Mouse (Mus musculus): ENCODE results near the gene Olfr70. TPM values are rescaled to one million over a fixed set of nuclear protein-coding genes. Genes with fewer than 3 reads are reported as not detected.
A peak's percentile ranks its signal among the peaks of the same experiment; 100 is the strongest.

The Olfr70 gene
- polyA plus RNA-seq, 2 experiments, result not detected

- 12% methylated on average over 2 of the region's 2 CpGs for WGBS
- no peak for TF ChIP-seq POLR2A (IDR thresholded peaks at IDR 0.05; ENCODE audit: borderline replicate concordance, extremely low read depth, insufficient read depth, insufficient read length)
- Histone ChIP-seq H3K27me3 (ENCODE audit: control insufficient read depth, insufficient read depth, low read length) (no peaks in the 10 kb centered on the region), H3K9ac (ENCODE audit: low read depth, low read length, severe bottlenecking) (no peak overlapping the region), H3K4me1 (ENCODE audit: control insufficient read depth, insufficient read depth, low read length) (peaks cover 18% of the 10 kb centered on the region), H3K9me3 (ENCODE audit: control insufficient read depth, low read length) (no peaks in the 10 kb centered on the region), H3K36me3 (ENCODE audit: control insufficient read depth, insufficient read depth, low read length) (peaks cover 18% of the 10 kb centered on the region), H3K4me2 (replicated peaks; ENCODE audit: low read depth, low read length, severe bottlenecking) (no peak overlapping the region), H3K27ac (replicated peaks; ENCODE audit: low read depth, low read length) (no peak overlapping the region), H3K4me3 (replicated peaks; ENCODE audit: low read length) (no peak overlapping the region)
- ATAC-seq (ENCODE audit: low FRiP score, low read depth) (no peak), DNase-seq (ENCODE audit: low spot score) (peak; percentile 95)
These were observed 28.5 kb downstream of the Olfr70 start for GRCm38 (mm10) chr4:43672070-43672469.

DNA sequence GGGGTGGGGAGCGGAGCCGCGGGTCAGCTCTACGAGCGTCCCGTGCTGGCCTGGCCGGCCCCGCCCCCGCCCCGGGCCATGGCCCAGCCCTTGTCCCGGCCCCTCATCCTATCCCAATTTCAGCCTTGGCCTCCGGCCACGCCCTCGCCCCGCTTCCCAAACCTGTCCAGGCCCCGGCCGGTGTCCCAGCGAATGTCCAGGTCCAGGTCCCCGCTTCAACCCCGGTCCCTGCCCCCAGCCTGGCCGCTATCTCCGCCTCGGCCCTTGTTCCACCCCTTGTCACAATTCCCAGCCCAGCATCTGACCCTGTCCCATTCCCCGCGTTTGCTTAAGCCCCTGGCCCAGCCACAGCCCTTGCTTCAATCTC lies 31.2 kb downstream of the Olfr70 start:
- peaks cover 6% of the 10 kb centered on the region for H3K36me3 ChIP-seq (ENCODE audit: control insufficient read depth, insufficient read depth, low read length)
- peak overlapping the region; percentile 91 for H3K9ac ChIP-seq (ENCODE audit: low read depth, low read length, severe bottlenecking)
- peak overlapping the region; percentile 58 for H3K27ac ChIP-seq (replicated peaks; ENCODE audit: low read depth, low read length)
- H3K4me1 ChIP-seq (ENCODE audit: control insufficient read depth, insufficient read depth, low read length), result peaks cover 18% of the 10 kb centered on the region
- under 1% methylated on average over 23 of the region's 25 CpGs for WGBS
- H3K27me3 ChIP-seq (ENCODE audit: control insufficient read depth, insufficient read depth, low read length), result peaks cover 12% of the 10 kb centered on the region
- DNase-seq (ENCODE audit: low spot score), result no peak
- H3K4me2 ChIP-seq (replicated peaks; ENCODE audit: low read depth, low read length, severe bottlenecking), result peak overlapping the region; percentile 85
- peak overlapping the region; percentile 78 for H3K4me3 ChIP-seq (replicated peaks; ENCODE audit: low read length)
- ATAC-seq (ENCODE audit: low FRiP score, low read depth), result peak; percentile 88
- TF ChIP-seq POLR2A (IDR thresholded peaks at IDR 0.05; ENCODE audit: borderline replicate concordance, extremely low read depth, insufficient read depth, insufficient read length), result no peak
- no peaks in the 10 kb centered on the region for H3K9me3 ChIP-seq (ENCODE audit: control insufficient read depth, low read length)

DNA sequence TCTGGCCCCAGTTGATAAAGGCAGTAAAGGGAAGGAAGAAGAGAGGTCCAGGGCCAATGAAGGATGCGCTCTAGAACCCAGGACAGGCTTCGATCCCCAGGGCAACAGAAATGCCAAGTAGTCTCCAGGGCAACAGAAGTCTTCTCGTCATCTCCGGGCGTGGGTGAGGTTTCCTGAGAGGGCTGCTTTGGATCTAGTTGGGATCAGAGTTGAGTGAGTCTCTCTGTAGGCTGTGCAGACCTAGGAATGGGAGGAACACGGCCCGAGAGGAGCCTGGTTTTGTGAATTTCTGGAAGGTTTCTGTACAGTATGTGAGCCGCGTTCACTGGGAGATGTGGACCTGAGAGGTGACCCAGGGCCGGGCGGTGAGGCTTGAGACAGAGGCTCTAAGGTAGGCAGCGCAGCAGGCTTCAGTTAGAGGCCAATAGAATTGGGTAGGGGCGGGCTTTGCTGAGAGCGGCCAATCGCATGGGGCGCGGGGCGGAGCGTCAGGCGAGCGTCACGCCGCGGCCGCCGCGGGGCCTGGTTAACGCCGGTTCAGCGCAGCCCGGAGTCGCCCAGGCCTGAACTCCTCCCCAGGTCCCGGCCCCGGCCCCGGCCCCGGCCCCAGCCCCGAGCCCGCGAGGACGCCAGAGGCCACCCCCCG lies 31.7 kb downstream of the Olfr70 start, which contains the start of the genes Tmem8b and Fam221b:
Tmem8b (plus strand) TSS at position 190 of the 646 bp plus-strand sequence.
Fam221b (minus strand) TSS at position 364 of the 646 bp plus-strand sequence.
- Histone ChIP-seq H3K27ac (replicated peaks; ENCODE audit: low read depth, low read length) (peak within 1 kb of the TSS; percentile 58), H3K27me3 (ENCODE audit: control insufficient read depth, insufficient read depth, low read length) (peaks cover 12% of the 10 kb centered on the region), H3K4me3 (replicated peaks; ENCODE audit: low read length) (peak within 1 kb of the TSS; percentile 78), H3K36me3 (ENCODE audit: control insufficient read depth, insufficient read depth, low read length) (peaks cover under 1% of the 10 kb centered on the region; the same call in 1 of the 2 replicates), H3K9ac (ENCODE audit: low read depth, low read length, severe bottlenecking) (peak within 1 kb of the TSS; percentile 91), H3K4me2 (replicated peaks; ENCODE audit: low read depth, low read length, severe bottlenecking) (peak within 1 kb of the TSS; percentile 85), H3K4me1 (ENCODE audit: control insufficient read depth, insufficient read depth, low read length) (peaks cover 18% of the 10 kb centered on the region), H3K9me3 (ENCODE audit: control insufficient read depth, low read length) (no peaks in the 10 kb centered on the region)
- ATAC-seq (ENCODE audit: low FRiP score, low read depth) (peak; percentile 96), DNase-seq (ENCODE audit: low spot score) (peak; percentile 92)
- WGBS, result 4% methylated on average over 36 of the region's 41 CpGs
- TF ChIP-seq POLR2A (IDR thresholded peaks at IDR 0.05; ENCODE audit: borderline replicate concordance, extremely low read depth, insufficient read depth, insufficient read length), result 0 out of 2 replicates have a peak, but pooled peaks have one; percentile 21

DNA sequence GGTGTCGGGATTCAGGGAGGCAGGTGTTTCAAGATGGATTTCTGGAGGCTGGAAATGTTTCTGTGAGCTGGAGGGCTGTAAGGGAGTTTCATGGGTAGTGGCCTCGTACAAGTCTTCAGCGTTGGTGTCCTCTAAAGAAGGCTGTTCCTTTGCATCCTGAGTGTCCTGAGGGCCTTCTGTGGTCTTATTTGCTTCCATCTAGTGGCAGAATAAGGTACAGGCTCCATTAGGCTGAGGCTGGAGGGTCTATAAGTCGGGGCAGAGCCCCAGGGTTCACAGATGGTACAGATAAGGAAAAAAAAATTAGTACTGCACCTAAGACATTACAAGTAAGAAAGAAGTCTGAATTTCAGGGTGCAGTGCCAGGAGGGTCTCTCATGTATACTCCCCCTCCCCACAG lies 34.2 kb downstream of the Olfr70 start:
- WGBS, result 24% methylated on average over 4 of the region's 4 CpGs
- no peak for ATAC-seq (ENCODE audit: low FRiP score, low read depth)

DNA sequence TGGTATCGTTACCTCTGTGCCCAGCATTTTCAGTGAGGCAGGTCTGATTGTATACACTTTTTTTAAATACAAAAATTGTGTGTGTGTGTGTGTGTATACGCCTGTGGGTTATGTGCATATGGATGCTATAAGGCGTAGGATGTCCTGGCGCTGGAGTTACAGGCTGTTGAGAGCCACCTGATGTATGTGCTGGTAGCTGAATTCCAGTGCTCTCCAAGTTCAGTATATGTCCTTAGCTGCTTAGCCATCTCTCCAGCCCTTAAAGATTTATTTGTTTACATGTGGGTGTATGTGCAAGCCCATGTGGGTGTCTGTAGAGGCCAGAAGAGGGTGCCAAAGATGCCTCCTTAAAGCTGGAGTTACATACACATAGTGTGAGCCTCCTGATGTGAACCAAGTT lies 43.5 kb downstream of the Olfr70 start:
- 67% methylated on average over 4 of the region's 4 CpGs for WGBS
- H3K4me3 ChIP-seq (replicated peaks; ENCODE audit: low read length), result peak overlapping the region; percentile 80; the same call in 1 of the 2 replicates
- ATAC-seq (ENCODE audit: low FRiP score, low read depth), result no peak
- no peak overlapping the region for H3K27ac ChIP-seq (replicated peaks; ENCODE audit: low read depth, low read length)
- H3K4me2 ChIP-seq (replicated peaks; ENCODE audit: low read depth, low read length, severe bottlenecking), result peak overlapping the region; percentile 37
- H3K27me3 ChIP-seq (ENCODE audit: control insufficient read depth, insufficient read depth, low read length), result no peaks in the 10 kb centered on the region
- H3K9ac ChIP-seq (ENCODE audit: low read depth, low read length, severe bottlenecking), result no peak overlapping the region
- no peaks in the 10 kb centered on the region for H3K9me3 ChIP-seq (ENCODE audit: control insufficient read depth, low read length)
- H3K4me1 ChIP-seq (ENCODE audit: control insufficient read depth, insufficient read depth, low read length), result peaks cover 5% of the 10 kb centered on the region; the same call in 1 of the 2 replicates
- no peak for DNase-seq (ENCODE audit: low spot score)
- no peak for TF ChIP-seq POLR2A (IDR thresholded peaks at IDR 0.05; ENCODE audit: borderline replicate concordance, extremely low read depth, insufficient read depth, insufficient read length)
- no peaks in the 10 kb centered on the region for H3K36me3 ChIP-seq (ENCODE audit: control insufficient read depth, insufficient read depth, low read length)

More for the DNA sequence above, 34.2 kb downstream of the Olfr70 start:
- Histone ChIP-seq H3K9ac (ENCODE audit: low read depth, low read length, severe bottlenecking) (no peak overlapping the region), H3K27ac (replicated peaks; ENCODE audit: low read depth, low read length) (no peak overlapping the region), H3K4me2 (replicated peaks; ENCODE audit: low read depth, low read length, severe bottlenecking) (no peak overlapping the region), H3K4me1 (ENCODE audit: control insufficient read depth, insufficient read depth, low read length) (peaks cover 18% of the 10 kb centered on the region), H3K9me3 (ENCODE audit: control insufficient read depth, low read length) (no peaks in the 10 kb centered on the region), H3K36me3 (ENCODE audit: control insufficient read depth, insufficient read depth, low read length) (no peaks in the 10 kb centered on the region), H3K27me3 (ENCODE audit: control insufficient read depth, insufficient read depth, low read length) (peaks cover 19% of the 10 kb centered on the region), H3K4me3 (replicated peaks; ENCODE audit: low read length) (no peak overlapping the region)
- peak; percentile 13 for DNase-seq (ENCODE audit: low spot score)
- TF ChIP-seq POLR2A (IDR thresholded peaks at IDR 0.05; ENCODE audit: borderline replicate concordance, extremely low read depth, insufficient read depth, insufficient read length), result no peak

Measured in limb, embryonic 14.5 days (tissue).